Mouse (Mus musculus) limb, embryonic 12.5 days (tissue): Measurements from ENCODE around the gene Gm10487. TPM values are rescaled to one million over a fixed set of nuclear protein-coding genes. Genes with fewer than 3 reads are reported as not detected.
"Not testable (repeated sequence)": the region's sequence is repeated elsewhere in the genome, so short reads cannot be mapped to it uniquely, and the experiment has no call there.

Experiments
- ATAC-seq: fragments of 200-750 bp; cut with Nextera tagmentation; 2 replicates; pipeline ENCODE4 v1.8.0; 2017; ENCODE audit warnings: low read depth, moderate TSS enrichment; ENCODE audit not compliant: insufficient number of reproducible peaks, insufficient read depth, low FRiP score, low TSS enrichment
- H3K27ac ChIP-seq: fragments of 300-500 bp; sonication (generic); 2 replicates; pipeline ENCODE4 v1.5.1; 2016; ENCODE audit warnings: mild to moderate bottlenecking, moderate library complexity
- H3K27me3 ChIP-seq: fragments of 300-500 bp; sonication (generic); 2 replicates; pipeline ENCODE4 v1.6.1; 2016; ENCODE audit warnings: mild to moderate bottlenecking, moderate library complexity
- H3K36me3 ChIP-seq: fragments of 300-500 bp; sonication (generic); 2 replicates; pipeline ENCODE4 v1.6.1; 2016; ENCODE audit warnings: mild to moderate bottlenecking, moderate library complexity
- H3K4me1 ChIP-seq: fragments of 300-500 bp; sonication (generic); replicated peaks from 2 replicates; pipeline ENCODE4 v1.6.1; 2016
- H3K4me2 ChIP-seq: fragments of 300-500 bp; sonication (generic); 2 replicates; pipeline ENCODE4 v1.6.1; 2016; ENCODE audit warnings: mild to moderate bottlenecking, moderate library complexity
- H3K4me3 ChIP-seq: fragments of 300-500 bp; sonication (generic); replicated peaks from 2 replicates; pipeline ENCODE4 v1.5.1; 2016; ENCODE audit warnings: mild to moderate bottlenecking
- H3K9ac ChIP-seq: fragments of 300-500 bp; sonication (generic); replicated peaks from 2 replicates; pipeline ENCODE4 v1.6.1; 2016; ENCODE audit warnings: mild to moderate bottlenecking, moderate library complexity
- H3K9me3 ChIP-seq: fragments of 300-500 bp; sonication (generic); 2 replicates; pipeline ENCODE4 v1.6.1; 2016; ENCODE audit warnings: mild to moderate bottlenecking, moderate library complexity
- WGBS: fragments of 180-500 bp; shearing (Covaris S2); methylation state at CpG from one replicate; pipeline ENCODE4 v1.1.7; 2016; 5-methylcytosine and 5-hydroxymethylcytosine counted together
- polyA plus RNA-seq: library from polyadenylated mRNA; unstranded; fragments of >200 nt; fragmentation: Nextera tagmentation; extraction: Ambion mirVana; gene quantifications from 2 replicates; pipeline ENCODE4 v1.2.1, GENCODE M21; 2016

The Gm10487 gene
- not detected in 2 replicates for polyA plus RNA-seq

DNA sequence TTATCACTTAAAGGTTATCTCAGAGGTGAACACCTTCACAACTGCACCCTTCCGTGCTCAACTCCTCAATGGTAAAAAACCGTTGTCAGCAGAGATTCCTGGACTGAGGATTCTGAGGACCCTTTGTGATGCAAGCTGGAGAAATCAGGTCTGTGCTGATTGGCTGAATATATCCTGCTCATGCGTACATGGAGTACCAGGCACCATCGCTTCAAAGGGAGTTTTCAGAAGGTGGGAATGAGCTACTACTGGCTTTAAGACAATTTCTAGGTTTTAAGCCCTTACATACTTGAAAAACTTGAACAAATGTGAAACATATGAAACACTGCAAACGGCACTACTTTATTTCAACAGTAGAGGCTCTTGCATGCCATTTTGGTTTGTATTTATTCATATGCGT lies at the start of gene Gm10487:
Gm10487 (minus strand) TSS at position 101 of the 400 bp plus-strand sequence.
- H3K4me2 ChIP-seq, H3K4me3 ChIP-seq, ATAC-seq, H3K9ac ChIP-seq, H3K9me3 ChIP-seq, H3K27ac ChIP-seq, H3K36me3 ChIP-seq, H3K4me1 ChIP-seq, H3K27me3 ChIP-seq: not testable (repeated sequence)
- no CpG with 5 or more reads among the region's 6 CpGs for WGBS
